Mouse (Mus musculus): ENCODE data around the gene Dennd4a.

GRCm38 (mm10) chr9:64902866-64903265 is 91.7 kb downstream of the Dennd4a start:
- TF ChIP-seq USF1 (IDR thresholded peaks at IDR 0.05; ENCODE audit: low read depth, low read length) (no peak), JUN (IDR thresholded peaks at IDR 0.05; ENCODE audit: insufficient read depth, low read depth, low read length) (no peak), EP300 (IDR thresholded peaks at IDR 0.05; ENCODE audit: low read length) (no peak), IRF4 (IDR thresholded peaks at IDR 0.05; ENCODE audit: low read depth, low read length) (no peak), CTCF (conservative IDR thresholded peaks at IDR 0.05 in 1 of 2, IDR thresholded peaks at IDR 0.05 in 1 of 2; ENCODE audit: low read depth in 2 of 2, low read length in 2 of 2) (no peak), NELFE (IDR thresholded peaks at IDR 0.05; ENCODE audit: low read depth, low read length) (no peak), POLR2A (IDR thresholded peaks at IDR 0.05; ENCODE audit: low read depth, low read length) (no peak), ZNF384 (IDR thresholded peaks at IDR 0.05; ENCODE audit: low read depth, low read length) (no peak), KAT2A (IDR thresholded peaks at IDR 0.05; ENCODE audit: insufficient replicate concordance, low read length) (no peak), POLR2AphosphoS2 (IDR thresholded peaks at IDR 0.05; ENCODE audit: low read depth, low read length) (no peak), MAZ (IDR thresholded peaks at IDR 0.05; ENCODE audit: low read depth, low read length) (no peak), RAD21 (IDR thresholded peaks at IDR 0.05; ENCODE audit: low read depth, low read length) (no peak), MAX (IDR thresholded peaks at IDR 0.05; ENCODE audit: low read length) (no peak)

Data from CH12.LX (cell line).